Mouse (Mus musculus): ENCODE data around the gene Vmn1r69.

Gene Vmn1r69

GRCm38 (mm10) chr7:10613559-10613958, at the start of gene Vmn1r69:
Gene Vmn1r69 (minus strand): TSS chr7:10613659.
- DNase-seq = no peak

DNA sequence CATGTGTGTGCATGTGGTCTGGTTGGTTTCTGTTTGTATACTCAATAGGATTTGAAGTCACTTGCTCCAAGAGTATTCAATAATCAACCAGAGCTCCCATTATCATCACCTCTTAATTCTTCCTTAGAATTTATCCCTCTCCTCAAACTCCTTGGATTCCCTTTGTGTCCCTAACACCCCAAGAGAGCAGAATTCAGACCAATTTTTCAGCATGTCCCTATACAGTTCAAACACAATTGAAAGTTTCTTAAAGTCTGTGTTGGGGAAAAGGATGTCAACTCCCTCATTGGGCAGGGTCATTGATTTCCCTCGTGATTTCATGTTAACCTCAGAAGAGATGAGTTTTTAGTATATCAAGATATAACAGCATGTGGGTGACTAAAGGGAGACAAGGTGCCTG, 17.8 kb upstream of the Vmn1r69 start, which contains the start of gene Vmn1r70:
TSS of gene Vmn1r70 (plus strand) at position 301 of the 400 bp plus-strand sequence.
- DNase-seq = no peak

GRCm38 (mm10) chr7:10558385-10558784, 55.1 kb downstream of the Vmn1r69 start, which contains the start of gene Vmn1r68:
Gene Vmn1r68 (minus strand): TSS chr7:10558485.
- no peak for DNase-seq

All from liver (tissue).